In the genomic region with DNA sequence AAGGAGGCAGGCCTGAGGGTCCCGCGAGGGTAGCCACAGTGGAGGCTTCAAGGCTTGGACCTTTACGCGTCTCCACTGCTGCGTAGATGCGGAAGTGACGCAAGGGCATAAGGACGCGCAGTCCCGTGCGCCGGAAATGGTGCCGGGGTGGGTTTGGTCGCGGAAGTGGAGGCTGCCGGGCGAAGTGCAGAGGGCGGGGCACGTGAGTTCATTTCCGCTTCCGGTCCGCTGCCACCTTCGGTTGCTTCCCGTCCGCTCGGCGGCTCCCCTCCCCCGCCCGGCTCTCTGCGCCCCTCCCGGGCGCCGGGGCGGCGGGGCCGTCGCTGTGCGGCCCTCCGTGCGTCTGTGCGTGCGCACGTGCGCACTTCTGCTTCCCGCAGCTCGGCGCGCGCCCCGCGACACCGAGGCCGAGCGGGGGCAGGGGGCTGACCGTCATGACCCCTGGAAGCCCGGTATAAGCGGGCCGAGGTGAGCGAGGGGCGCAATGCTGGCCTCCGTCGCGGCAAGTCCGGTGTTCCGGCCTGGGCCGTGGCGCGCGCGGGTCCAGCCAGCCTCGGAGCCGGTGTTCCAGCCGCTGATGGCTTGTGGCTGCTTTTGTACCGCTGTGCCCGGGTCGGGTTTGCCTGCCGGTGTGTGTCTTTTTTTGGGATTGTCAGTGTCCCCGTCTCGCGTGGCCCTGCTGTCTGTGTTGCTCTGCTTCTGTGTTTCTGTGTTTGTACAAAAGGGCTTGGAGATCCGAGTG, we compare ENCODE assay signal across 8 mouse cellular contexts. TPM values are rescaled to one million over a fixed set of nuclear protein-coding genes. Genes with fewer than 3 reads are reported as not detected.
DNase-seq lines count a peak whose midpoint lies in the region; ATAC-seq lines count a peak whose summit lies in the region.

A gene (plus strand): TSS at position 226 of the 742 bp plus-strand sequence.

- WGBS in hindbrain, embryonic 12.5 days, result under 1% methylated on average over 76 of the region's 81 CpGs

- H3K36me3 ChIP-seq in hindbrain, embryonic 12.5 days, result peaks cover 50% of the 10 kb centered on the region

- H3K9me3 ChIP-seq in hindbrain, embryonic 12.5 days (replicated peaks), result no peaks in the 10 kb centered on the region

- peak within 1 kb of the TSS; percentile 97 for H3K9ac ChIP-seq in hindbrain, embryonic 12.5 days

- peak; percentile 95 for DNase-seq in Muller cell, postnatal 12 days (ENCODE audit: inconsistent ontology term)
- DNase-seq in cerebellum, adult 9-11 months, result peak; percentile 97
- peak; percentile 95 to 97 for DNase-seq in frontal cortex, postnatal 10 days (ENCODE audit: low spot score in 2 of 2)
- peak; percentile 94 to 98 for DNase-seq in layer of hippocampus, postnatal 14 days (ENCODE audit: low spot score in 2 of 2)
- DNase-seq in lung, postnatal 14 days, result peak; percentile 97
- peak; percentile 93 for DNase-seq in retina, adult 2 months (ENCODE audit: low read depth, low spot score)
- DNase-seq in thymus, postnatal 36 days, result peak; percentile 94 to 96

- H3K4me1 ChIP-seq in hindbrain, embryonic 12.5 days, result peaks cover 19% of the 10 kb centered on the region

- H3K27me3 ChIP-seq in hindbrain, embryonic 12.5 days, result no peaks in the 10 kb centered on the region

- peak within 1 kb of the TSS; percentile 92 for H3K4me2 ChIP-seq in hindbrain, embryonic 12.5 days (replicated peaks)

- peak within 1 kb of the TSS; percentile 90 for H3K27ac ChIP-seq in hindbrain, embryonic 12.5 days

- peak; percentile 98 for ATAC-seq in hindbrain, embryonic 12.5 days (ENCODE audit: low FRiP score)

- H3K4me3 ChIP-seq in hindbrain, embryonic 12.5 days, result peak within 1 kb of the TSS; percentile 97

RNA-seq across cellular contexts. Expression of the gene that starts here (rescaled TPM):
- 74.5 and 79.6 TPM in 2 replicates for polyA plus RNA-seq in hindbrain, embryonic 12.5 days (2016; fragmentation: Nextera tagmentation; extraction: Ambion mirVana)
- 100 to 1,000 TPM; 479 to 480 TPM for total RNA-seq in layer of hippocampus, postnatal 14 days (2021)

Comparison
In these comparisons a context has a peak if more than half of its experiments do, and no peak if none do; other contexts are left out.
1. Peak in every context shown above with its lines: DNase-seq, ATAC-seq, H3K4me3 ChIP-seq and H3K27ac ChIP-seq.